ENCODE assay signal across 34 mouse cellular contexts in genomic region chr6:128587619-128588018, GRCm38 (mm10). TPM values are rescaled to one million over a fixed set of nuclear protein-coding genes. Genes with fewer than 3 reads are reported as not detected.
A peak's percentile ranks its signal among the peaks of the same experiment; 100 is the strongest.
DNase-seq lines count a peak whose midpoint lies in the region; ATAC-seq and TF ChIP-seq lines count a peak whose summit lies in the region.
"Had no signal": no experiment of that assay in that cellular context is flagged by ENCODE, and none has a peak within 500 bp of the region (broad histone marks: within the 10 kb centered on the region; RNA-seq: fewer than 3 reads in every experiment).

No protein-coding gene starts in this region.

- WGBS in liver, embryonic 14.5 days (ENCODE audit: insufficient replicate concordance) = 26% methylated on average over 6 of the region's 6 CpGs

- intact Hi-C loops in gastrocnemius, adult 2 months (cut with DNase I) = no loop called here

- no peaks in the 10 kb centered on the region for H3K36me3 ChIP-seq in liver, embryonic 14.5 days (replicated peaks; ENCODE audit: control insufficient read depth, insufficient read depth, low read depth)
- H3K36me3 ChIP-seq: embryonic facial prominence, embryonic 13.5 days; forebrain, embryonic 10.5 days; forebrain, embryonic 15.5 days; hindbrain, embryonic 12.5 days; limb, embryonic 10.5 days; limb, embryonic 15.5 days; lung, embryonic 15.5 days; midbrain, embryonic 13.5 days; neural tube, embryonic 13.5 days had no signal

- H3K4me2 ChIP-seq in liver, embryonic 14.5 days (ENCODE audit: low read depth) = no peak overlapping the region
- H3K4me2 ChIP-seq: embryonic facial prominence, embryonic 13.5 days; forebrain, embryonic 15.5 days; hindbrain, embryonic 12.5 days; limb, embryonic 15.5 days; lung, embryonic 15.5 days; midbrain, embryonic 13.5 days; neural tube, embryonic 13.5 days had no signal

- peak overlapping the region; percentile 31; the same call in 1 of the 2 replicates for H3K27ac ChIP-seq in gastrocnemius, adult 2 months
- no peak overlapping the region for H3K27ac ChIP-seq in liver, embryonic 14.5 days
- H3K27ac ChIP-seq: embryonic facial prominence, embryonic 13.5 days; forebrain, embryonic 10.5 days; forebrain, embryonic 15.5 days; hindbrain, embryonic 12.5 days; kidney, postnatal 0 days; limb, embryonic 10.5 days; limb, embryonic 15.5 days; lung, embryonic 15.5 days; midbrain, embryonic 13.5 days; neural tube, embryonic 13.5 days had no signal

- no peak overlapping the region for H3K9ac ChIP-seq in liver, embryonic 14.5 days (replicated peaks)
- H3K9ac ChIP-seq: embryonic facial prominence, embryonic 13.5 days; forebrain, embryonic 15.5 days; hindbrain, embryonic 12.5 days; limb, embryonic 15.5 days; lung, embryonic 15.5 days; midbrain, embryonic 13.5 days; neural tube, embryonic 13.5 days had no signal

- no peak for TF ChIP-seq CTCF in gastrocnemius, adult 2 months (IDR thresholded peaks at IDR 0.05)
- TF ChIP-seq CTCF in liver, embryonic 14.5 days (IDR thresholded peaks at IDR 0.05; ENCODE audit: low read depth) = no peak

- ATAC-seq in liver, embryonic 14.5 days (ENCODE audit: insufficient read depth) = peak; percentile 73
- peak; percentile 95 for ATAC-seq in megakaryocyte-erythroid progenitor cell, adult 5-6 weeks (replicated peaks; ENCODE audit: low FRiP score, low TSS enrichment, poor library complexity, severe bottlenecking)
- ATAC-seq: forebrain, embryonic 15.5 days; intestine, embryonic 16.5 days; midbrain, embryonic 13.5 days; Patski had no signal

- H3K4me1 ChIP-seq in liver, embryonic 14.5 days (replicated peaks; ENCODE audit: control insufficient read depth in 2 of 2, insufficient read depth in 2 of 2, low read length in 1 of 2) = peaks cover 0 to 6% of the 10 kb centered on the region in 2 experiments; a peak in 2 of 4 replicates
- H3K4me1 ChIP-seq: embryonic facial prominence, embryonic 13.5 days; forebrain, embryonic 15.5 days; hindbrain, embryonic 12.5 days; limb, embryonic 15.5 days; midbrain, embryonic 13.5 days; neural tube, embryonic 13.5 days had no signal

- H3K27me3 ChIP-seq in liver, embryonic 14.5 days (ENCODE audit: control insufficient read depth, insufficient read depth, low read length) = no peaks in the 10 kb centered on the region
- H3K27me3 ChIP-seq: CH12.LX; embryonic facial prominence, embryonic 13.5 days; forebrain, embryonic 15.5 days; hindbrain, embryonic 12.5 days; limb, embryonic 15.5 days; lung, embryonic 15.5 days; midbrain, embryonic 13.5 days; neural tube, embryonic 13.5 days had no signal

- no peak overlapping the region for H3K4me3 ChIP-seq in gastrocnemius, adult 2 months
- no peak overlapping the region for H3K4me3 ChIP-seq in liver, embryonic 14.5 days (ENCODE audit: insufficient read depth in 1 of 2, low read depth in 2 of 2, low read length in 2 of 2)
- H3K4me3 ChIP-seq: embryonic facial prominence, embryonic 13.5 days; forebrain, embryonic 10.5 days; forebrain, embryonic 15.5 days; hindbrain, embryonic 12.5 days; limb, embryonic 10.5 days; limb, embryonic 15.5 days; lung, embryonic 15.5 days; midbrain, embryonic 13.5 days; neural tube, embryonic 13.5 days had no signal

- no peaks in the 10 kb centered on the region for H3K9me3 ChIP-seq in liver, embryonic 14.5 days (ENCODE audit: control insufficient read depth, low read length)
- H3K9me3 ChIP-seq: embryonic facial prominence, embryonic 13.5 days; forebrain, embryonic 10.5 days; forebrain, embryonic 15.5 days; hindbrain, embryonic 12.5 days; limb, embryonic 10.5 days; limb, embryonic 15.5 days; lung, embryonic 15.5 days; midbrain, embryonic 13.5 days; neural tube, embryonic 13.5 days had no signal

- no peak for DNase-seq in gastrocnemius, adult 2 months
- no peak for DNase-seq in gastrocnemius, postnatal 4 days (ENCODE audit: low spot score in 2 of 2)
- DNase-seq in c-Kit-positive CD71-positive TER-119-negative erythroid progenitor cells, embryonic 14.5 days (ENCODE audit: low read depth) = peak; percentile 41
- DNase-seq in liver, embryonic 14.5 days (ENCODE audit: low read depth in 3 of 3, low spot score in 3 of 3) = peak in 1 of 3 experiments; percentile 24
- no peak for DNase-seq in cerebellum, adult 9-11 months
- no peak for DNase-seq in thymus, postnatal 10 days (ENCODE audit: low spot score in 2 of 2)
- no peak for DNase-seq in thymus, postnatal 4 days
- DNase-seq: adrenal gland, postnatal 25 days; cerebellum, adult 2 months; cerebellum, postnatal 25 days; heart, postnatal 36 days; kidney, adult 8-10 months; kidney, postnatal 4 days; thymus, postnatal 25 days had no signal

- TF ChIP-seq EP300 in liver, embryonic 14.5 days (IDR thresholded peaks at IDR 0.05; ENCODE audit: low read depth) = peak; percentile 46; the same call in 1 of the 2 replicates

RNA-seq across cellular contexts. Expression of gene A2ml1, which starts 6.2 kb away (rescaled TPM):
- not detected for total RNA-seq in gastrocnemius, adult 2 months (2021)
- not detected for total RNA-seq in gastrocnemius, postnatal 4 days (2021)
- polyA plus RNA-seq in liver, embryonic 14.5 days (2012; rRNA removed) = 4.0 and 7.9 TPM in 2 replicates
- 12.7 and 13.1 TPM in 2 replicates for polyA plus RNA-seq in liver, embryonic 14.5 days (2014; fragmentation: Nextera tagmentation; extraction: Ambion mirVana)
- total RNA-seq in megakaryocyte-erythroid progenitor cell, adult 5-6 weeks (2014; fragmentation: Nextera tagmentation) = not detected in 2 replicates
- not detected in 2 replicates for total RNA-seq in megakaryocyte-erythroid progenitor cell, adult 5-6 weeks (2017)
- total RNA-seq: adrenal gland, postnatal 25 days; CH12.LX; ES-E14; gastrocnemius, adult 8-10 months; heart, postnatal 36 days; megakaryocyte, adult 5-6 weeks had no signal
- polyA plus RNA-seq: C2C12; forebrain, embryonic 10.5 days; hindbrain, embryonic 12.5 days had no signal

RNA-seq across cellular contexts. Expression of gene Klrb1a, which starts 35.7 kb away (rescaled TPM):
- not detected for total RNA-seq in gastrocnemius, adult 2 months (2021)
- not detected for total RNA-seq in gastrocnemius, postnatal 4 days (2021)
- 0.03 and 0.11 TPM in 2 replicates for polyA plus RNA-seq in liver, embryonic 14.5 days (2012; rRNA removed)
- polyA plus RNA-seq in liver, embryonic 14.5 days (2014; fragmentation: Nextera tagmentation; extraction: Ambion mirVana) = 0.14 and 0.55 TPM in 2 replicates
- 7.4 TPM in 1 of 2 replicates, not detected in the other for total RNA-seq in megakaryocyte-erythroid progenitor cell, adult 5-6 weeks (2014; fragmentation: Nextera tagmentation)
- 2.0 TPM in 1 of 2 replicates, not detected in the other for total RNA-seq in megakaryocyte-erythroid progenitor cell, adult 5-6 weeks (2017)
- total RNA-seq: adrenal gland, postnatal 25 days; CH12.LX; ES-E14; gastrocnemius, adult 8-10 months; heart, postnatal 36 days; layer of hippocampus, adult 8-10 months; layer of hippocampus, postnatal 25 days had no signal
- polyA plus RNA-seq: C2C12; cerebellum, adult 2 months; embryonic facial prominence, embryonic 13.5 days; forebrain, embryonic 10.5 days; forebrain, embryonic 15.5 days; hindbrain, embryonic 12.5 days; intestine, embryonic 16.5 days; limb, embryonic 10.5 days; limb, embryonic 15.5 days; lung, embryonic 15.5 days; midbrain, embryonic 13.5 days; neural tube, embryonic 13.5 days; Patski had no signal
